Mouse (Mus musculus) ES-CJ7 (cell line): ENCODE results near the gene Trappc3.
A peak's percentile ranks its signal among the peaks of the same experiment; 100 is the strongest.

Source experiments
- DNase-seq: peaks from one replicate; pipeline ENCODE4 v3.0.0; 2011; ENCODE audit warnings: low read depth, low spot score

Gene Trappc3

GRCm38 (mm10) chr4:126278961-126279360 lies 16.8 kb downstream of the Trappc3 start:
- DNase-seq: no peak

DNA sequence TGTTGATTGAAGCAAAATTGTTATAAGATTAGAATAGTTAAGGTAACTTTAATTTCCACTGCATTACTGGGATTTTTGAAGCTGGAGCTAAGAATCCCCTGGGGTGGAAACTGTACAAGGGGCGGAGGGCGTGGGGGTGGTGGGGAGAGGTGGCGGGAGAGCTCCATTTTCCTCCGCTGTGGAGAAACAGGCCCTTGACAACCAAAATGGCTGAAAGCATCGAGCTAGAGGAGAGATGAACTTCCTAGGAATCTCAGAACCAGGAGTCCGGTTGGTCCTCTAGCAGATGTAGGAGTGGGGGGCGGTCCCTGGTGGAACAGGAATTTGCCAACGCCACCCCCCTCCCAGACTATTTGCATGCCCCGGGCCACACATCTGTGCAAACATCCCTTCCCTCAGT lies 19.6 kb downstream of the Trappc3 start:
- DNase-seq: no peak

DNA sequence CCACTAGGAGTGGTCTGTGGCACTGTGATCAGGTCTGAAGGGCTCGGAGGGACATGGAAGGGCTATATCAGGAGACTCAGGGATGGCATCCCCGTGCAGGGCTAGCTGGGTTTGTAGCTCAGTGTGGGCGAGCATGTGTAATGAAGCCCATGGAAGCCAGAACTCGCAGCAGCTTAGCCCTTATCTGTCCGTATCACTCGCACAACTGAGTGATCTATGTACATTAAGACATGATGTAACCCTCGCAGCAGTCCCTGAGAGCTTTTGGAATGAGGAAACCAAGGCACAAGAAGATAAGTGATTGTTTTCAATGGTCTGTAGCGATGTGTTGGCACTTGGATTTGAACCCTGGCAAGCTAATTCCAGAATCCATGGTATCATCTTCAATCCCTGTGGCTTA lies 21.5 kb downstream of the Trappc3 start:
- DNase-seq: no peak

- no peak for DNase-seq
Measured at GRCm38 (mm10) chr4:126286492-126286891, 24.4 kb downstream of the Trappc3 start, which contains the start of gene Col8a2. TSS of gene Col8a2 (plus strand) at chr4:126286793.

GRCm38 (mm10) chr4:126287302-126287995 lies 25.3 kb downstream of the Trappc3 start:
- DNase-seq: no peak

GRCm38 (mm10) chr4:126288085-126288666 lies 26.1 kb downstream of the Trappc3 start:
- no peak for DNase-seq

DNA sequence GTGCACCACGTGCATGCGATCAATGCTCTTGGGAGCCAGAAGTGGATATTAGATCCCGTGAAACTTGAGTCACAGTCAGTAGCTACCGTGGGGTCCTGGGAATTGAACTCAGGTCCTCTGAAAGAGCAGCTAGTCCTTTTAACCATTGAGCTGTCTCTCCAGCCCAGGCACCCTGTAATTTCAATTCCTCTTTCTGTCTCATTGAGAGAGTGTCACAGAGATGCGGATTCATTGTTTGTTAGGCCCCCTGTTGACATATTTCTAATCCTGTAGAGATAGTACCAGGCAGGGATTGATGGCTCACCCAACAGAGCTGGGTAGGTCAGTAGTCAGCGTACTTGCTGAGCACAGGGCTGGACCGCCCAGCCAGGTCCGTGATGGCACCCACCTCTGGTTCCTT lies 28.2 kb downstream of the Trappc3 start:
- no peak for DNase-seq

GRCm38 (mm10) chr4:126291196-126291595 lies 29.1 kb downstream of the Trappc3 start:
- no peak for DNase-seq

DNA sequence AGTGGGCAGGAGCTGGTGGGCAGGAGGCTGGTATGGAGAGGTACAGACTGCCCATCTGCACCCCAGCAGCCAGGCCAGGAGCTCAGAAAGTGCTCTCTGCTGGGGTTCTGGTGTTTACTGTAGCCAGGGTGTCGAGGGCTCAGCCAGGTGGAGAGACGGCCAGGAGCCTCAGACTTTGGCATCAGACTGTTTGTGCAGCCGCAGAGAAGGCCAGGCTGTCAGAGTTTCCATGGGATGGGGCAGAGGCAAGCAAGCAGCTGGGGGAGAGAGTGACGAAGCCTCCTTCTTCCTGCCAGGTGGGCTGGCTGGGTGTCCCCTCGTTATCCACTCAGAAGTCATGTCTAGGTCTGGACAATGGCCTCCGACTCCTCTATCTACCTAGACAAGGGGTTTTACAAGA lies 33.0 kb downstream of the Trappc3 start:
- DNase-seq: no peak

- DNase-seq: no peak
Measured at GRCm38 (mm10) chr4:126295937-126296336, 33.8 kb downstream of the Trappc3 start.

GRCm38 (mm10) chr4:126296617-126297101 lies 34.5 kb downstream of the Trappc3 start:
- peak; percentile 67 for DNase-seq

DNA sequence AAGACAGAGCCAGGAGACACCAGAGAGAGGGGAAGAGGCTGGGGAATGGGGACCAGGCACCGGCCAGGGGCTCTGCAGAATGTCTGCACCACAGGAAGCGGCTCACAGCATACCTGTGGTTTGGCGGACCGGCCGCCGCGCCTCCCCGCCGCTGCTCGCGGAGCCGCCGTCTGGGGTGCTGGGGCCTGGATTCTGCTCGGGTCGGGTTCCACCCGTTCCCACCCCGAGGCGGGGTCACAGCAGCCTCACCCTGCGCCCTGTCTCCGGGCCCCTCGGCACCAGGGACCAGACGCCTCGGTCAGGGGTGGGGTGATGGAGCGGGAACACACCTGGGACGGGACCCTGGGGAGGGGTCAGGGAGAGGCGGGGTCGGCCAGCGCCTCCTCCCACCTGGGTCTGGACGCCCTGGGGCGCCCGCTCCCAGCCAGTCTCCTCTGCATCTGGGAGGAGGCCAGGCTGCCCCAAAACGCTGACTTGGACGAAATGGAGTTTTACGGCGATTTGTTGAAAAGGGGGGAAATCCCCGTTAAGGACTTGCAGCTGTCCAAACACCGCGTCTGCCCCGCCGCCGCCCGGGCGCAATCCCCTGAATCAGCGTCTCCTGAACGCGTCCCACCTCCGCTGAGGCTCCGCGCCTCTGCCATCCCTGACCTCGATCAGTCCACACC lies 38.9 kb downstream of the Trappc3 start:
- DNase-seq: no peak

DNA sequence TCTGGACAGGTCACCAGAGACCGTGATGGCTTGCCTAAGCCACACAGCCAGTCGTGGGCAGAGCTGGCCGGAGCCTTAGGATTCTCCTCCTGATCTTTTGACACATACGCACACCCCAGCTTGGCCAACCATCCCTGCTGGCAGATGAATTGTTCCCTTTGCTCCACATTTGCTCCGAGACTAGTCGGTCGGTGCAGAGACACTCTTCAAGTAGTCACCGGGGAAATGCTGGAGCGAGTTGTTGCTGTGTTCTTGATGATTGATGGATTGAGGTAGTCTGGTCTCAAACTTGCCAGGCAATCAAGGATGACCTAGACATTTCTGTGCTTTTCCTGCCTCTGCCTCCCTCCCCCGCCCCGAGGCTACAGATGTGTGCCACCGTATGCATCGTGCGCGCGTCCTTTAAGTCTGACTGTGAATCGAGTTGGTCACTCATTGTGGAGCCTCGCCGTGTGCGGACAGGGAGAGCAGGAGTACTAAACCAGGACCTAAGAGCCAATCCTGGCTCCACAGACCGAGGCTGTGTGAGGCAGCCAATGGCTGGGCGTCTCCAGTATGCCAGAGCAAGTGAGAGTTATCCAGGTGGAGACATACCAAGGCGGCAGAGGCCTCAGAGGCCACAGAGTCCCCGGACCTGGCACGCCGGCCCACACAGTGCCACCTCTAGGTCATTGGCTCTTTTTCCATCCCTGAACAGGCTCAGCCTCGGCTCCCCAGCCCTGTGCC lies 39.6 kb downstream of the Trappc3 start:
- DNase-seq: no peak

- DNase-seq: no peak
Measured at GRCm38 (mm10) chr4:126303877-126304276, 41.8 kb downstream of the Trappc3 start.

- DNase-seq: no peak
Measured at GRCm38 (mm10) chr4:126305428-126305827, 43.3 kb downstream of the Trappc3 start.

DNA sequence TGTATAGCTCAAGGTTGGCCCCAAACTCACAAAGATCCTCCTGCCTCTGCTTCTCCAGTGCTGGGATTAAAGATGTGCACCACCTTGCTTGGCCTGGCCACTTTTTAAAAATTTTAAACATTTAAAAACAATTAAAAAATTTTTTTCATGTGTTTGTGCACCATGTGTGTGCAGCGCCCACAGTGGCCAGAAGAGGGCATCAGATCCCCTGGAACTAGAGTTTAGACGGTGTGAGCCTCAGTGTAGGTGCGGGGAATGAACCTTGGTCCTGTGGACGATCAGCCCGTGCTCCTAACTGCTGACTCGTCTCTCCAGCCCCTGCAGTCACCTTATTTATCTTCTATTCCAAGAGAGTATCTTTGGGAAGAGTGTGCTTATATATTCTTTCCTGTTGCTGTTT lies 43.9 kb downstream of the Trappc3 start:
- no peak for DNase-seq

GRCm38 (mm10) chr4:126306827-126307226 lies 44.7 kb downstream of the Trappc3 start:
- DNase-seq: peak; percentile 58

DNA sequence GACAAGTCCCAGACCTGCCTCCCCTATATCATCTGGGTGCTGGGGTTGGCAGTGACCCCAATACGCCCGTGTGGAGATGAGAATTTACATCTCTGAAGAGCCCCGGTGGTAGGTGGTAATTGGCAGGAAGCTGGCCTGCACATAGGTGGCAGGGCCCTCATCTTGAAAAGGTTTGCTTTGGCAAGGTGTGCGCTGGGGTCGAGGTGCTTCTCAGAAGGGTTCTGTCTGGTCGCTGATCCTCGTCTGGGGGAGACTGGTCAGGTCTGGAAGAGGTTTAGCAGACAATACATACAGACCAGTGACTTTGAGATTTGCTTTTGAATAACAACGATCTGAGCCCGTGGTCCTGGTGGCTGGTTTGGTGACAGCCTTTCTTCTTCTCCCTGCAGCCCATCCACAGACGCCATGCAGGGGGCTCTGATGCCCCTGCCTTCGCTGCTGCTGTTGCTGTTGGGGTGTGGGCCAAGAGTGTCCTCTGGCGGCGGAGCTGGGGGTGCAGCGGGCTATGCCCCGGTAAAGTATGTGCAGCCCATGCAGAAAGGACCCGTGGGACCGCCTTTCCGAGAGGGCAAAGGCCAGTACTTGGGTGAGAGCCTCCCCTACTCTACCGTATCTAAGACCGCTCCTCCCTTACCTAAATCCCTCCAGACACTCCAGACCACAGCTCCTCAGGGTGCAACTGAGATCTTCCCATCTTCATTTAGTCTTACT lies 47.2 kb downstream of the Trappc3 start:
- peak; percentile 53 for DNase-seq

DNA sequence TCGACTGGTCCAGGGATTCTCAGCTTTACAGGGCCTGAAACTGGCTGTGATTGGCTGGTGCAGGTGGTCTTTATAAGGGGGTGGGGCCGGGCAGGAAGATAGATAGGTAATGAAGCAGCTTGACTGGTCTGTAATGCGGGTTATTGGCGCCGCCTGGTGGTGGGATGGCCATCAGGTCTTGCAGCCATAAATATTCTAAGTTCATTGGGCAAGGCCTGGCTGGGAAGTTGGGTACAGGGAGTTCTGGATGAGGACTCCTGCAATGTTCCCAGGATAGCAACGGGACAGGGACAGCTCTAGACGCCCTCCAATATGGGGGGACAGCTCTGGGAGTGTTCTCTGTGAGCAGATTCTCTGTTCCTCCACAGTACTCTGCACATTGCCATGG lies 47.8 kb downstream of the Trappc3 start:
- peak; percentile 94 for DNase-seq

GRCm38 (mm10) chr4:126310344-126310743 lies 48.2 kb downstream of the Trappc3 start:
- no peak for DNase-seq

- DNase-seq: no peak
Measured at GRCm38 (mm10) chr4:126311566-126312200, 49.6 kb downstream of the Trappc3 start.
